Mouse (Mus musculus) retina, embryonic 14.5 days (tissue): ENCODE results near the gene Sgip1.

Experiments used
- DNase-seq: peaks from one replicate; pipeline ENCODE4 v3.0.0-alpha.2; 2015; ENCODE audit warnings: low spot score

Sgip1 gene

DNA sequence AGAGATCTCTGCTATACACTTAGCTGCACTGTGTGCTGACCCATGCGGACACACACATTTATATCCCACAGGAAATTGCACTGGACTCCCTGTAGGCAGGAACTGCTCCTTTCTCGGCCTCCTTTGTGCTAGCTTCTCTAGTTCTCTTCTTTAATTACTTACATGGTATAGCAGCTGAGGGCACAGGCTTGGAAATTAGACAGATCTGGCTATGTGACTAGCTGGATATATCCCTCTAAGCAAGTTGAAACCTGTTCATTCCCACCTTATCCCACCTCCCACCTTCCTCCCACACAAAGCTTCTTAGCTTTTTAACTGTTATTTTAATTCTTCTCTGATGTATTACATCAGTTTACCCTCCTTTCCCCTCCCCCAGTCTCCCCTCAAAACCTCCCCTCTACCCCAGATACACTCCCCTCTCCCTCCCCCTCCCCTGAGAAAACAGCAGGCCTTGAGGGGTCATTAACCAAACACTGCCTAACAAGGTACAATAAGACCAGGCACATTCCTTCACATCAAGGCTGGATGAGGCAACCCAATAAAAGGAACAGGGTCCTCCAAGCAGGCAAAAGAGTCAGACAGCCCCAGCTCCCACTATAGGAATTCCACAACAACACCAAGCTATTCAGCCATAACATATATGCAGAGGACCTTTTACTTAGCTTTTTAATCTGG, 34.6 kb downstream of the Sgip1 start:
- DNase-seq = no peak

DNA sequence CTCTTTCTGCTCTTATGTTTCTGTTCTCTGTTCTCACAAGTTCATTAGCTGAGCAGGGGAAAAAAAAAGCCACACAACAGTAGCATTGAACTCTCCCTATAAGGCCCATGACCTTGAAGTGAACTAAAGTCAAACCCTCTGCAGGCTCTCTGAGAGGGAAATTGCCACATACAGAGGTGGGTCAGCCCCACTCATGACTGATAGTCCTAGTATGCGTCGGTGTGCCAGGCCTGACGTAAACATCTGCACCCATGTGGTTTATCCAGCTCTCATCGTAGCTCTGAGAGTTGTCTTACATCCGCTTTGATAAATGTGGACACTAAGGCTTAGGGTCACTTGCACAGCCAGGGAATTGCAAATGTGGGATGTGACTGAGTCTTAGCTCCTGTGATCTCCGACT, 38.8 kb downstream of the Sgip1 start:
- DNase-seq = no peak

GRCm38 (mm10) chr4:102783063-102783748, 42.1 kb downstream of the Sgip1 start:
- DNase-seq = no peak

- DNase-seq = no peak
These were observed 44.1 kb downstream of the Sgip1 start for GRCm38 (mm10) chr4:102785158-102785557.

DNA sequence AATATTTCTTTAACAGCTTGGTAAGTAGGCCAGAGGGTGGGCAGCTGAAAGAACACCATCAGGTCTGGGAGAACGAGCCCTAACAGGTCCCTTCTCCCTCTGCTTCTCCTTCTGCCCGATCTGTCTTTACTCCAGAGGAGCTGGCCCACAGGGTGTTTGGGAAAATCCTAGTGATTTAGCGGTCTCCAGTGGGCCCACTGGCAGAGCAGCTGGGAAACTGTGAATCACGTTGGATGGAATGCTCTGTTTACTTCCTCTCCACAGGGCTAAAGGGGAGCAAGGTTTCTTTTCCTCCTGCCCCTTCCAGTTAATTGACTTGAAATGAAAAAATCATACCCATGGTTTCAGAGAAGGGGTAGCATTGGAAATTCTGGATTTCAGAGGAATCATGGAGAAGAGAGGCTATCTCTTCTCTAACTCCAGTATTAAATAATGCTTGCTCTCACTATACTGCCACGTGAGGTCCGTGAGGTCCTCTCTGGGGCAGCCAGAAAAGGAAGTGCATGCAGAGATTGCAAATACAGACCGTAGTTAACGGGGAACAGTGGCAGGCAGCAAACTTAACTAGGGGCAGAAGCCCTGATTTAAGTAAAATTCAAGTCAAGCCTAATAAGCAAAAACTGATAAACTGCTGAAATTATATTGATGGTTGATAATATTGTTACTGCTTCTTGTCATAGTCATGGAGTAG, 51.1 kb downstream of the Sgip1 start:
- no peak for DNase-seq

DNA sequence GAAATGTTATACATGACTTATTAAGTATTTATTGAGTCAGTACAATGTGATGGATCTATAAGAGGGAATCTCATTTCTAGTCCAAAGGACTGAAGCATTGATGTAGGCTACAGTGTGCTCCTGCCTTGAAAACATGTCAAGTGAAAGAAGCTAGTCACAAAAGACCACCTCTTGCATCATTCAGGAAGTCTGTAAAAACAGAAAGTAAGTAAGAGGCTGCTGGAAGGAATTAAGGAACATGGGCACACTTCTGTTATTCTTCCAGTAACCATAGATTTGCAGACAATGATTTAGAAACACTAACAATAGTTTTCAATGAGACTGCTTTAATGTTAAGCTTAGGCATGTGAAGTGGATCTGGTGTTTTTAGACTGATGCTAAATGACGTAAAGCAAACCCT, 60.4 kb downstream of the Sgip1 start:
- DNase-seq = no peak

- DNase-seq = no peak
These were observed 60.8 kb downstream of the Sgip1 start for GRCm38 (mm10) chr4:102801936-102802335.

GRCm38 (mm10) chr4:102804611-102805010, 63.5 kb downstream of the Sgip1 start:
- no peak for DNase-seq

- no peak for DNase-seq
These were observed 65.9 kb downstream of the Sgip1 start for GRCm38 (mm10) chr4:102806987-102807386.

GRCm38 (mm10) chr4:102808258-102808657, 67.2 kb downstream of the Sgip1 start:
- DNase-seq = no peak

DNA sequence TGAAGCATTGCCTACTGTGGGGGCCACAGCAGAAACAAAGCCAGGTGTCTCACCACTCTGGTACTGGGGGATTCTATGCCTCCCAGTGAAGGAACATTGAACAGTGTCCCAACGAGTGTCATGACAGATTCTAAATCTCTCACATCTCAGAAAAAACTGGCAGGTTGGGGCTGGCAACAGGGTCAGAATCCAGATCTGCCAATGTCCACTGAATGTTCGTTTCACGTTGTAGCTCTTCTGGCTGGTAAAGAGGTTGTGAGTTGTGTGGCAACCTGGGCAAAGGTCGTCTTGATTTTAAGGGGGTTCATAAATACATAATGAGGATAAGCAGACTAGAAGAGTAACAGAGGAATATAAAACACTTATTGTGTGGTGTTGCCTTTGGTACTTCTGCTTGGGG, 68.2 kb downstream of the Sgip1 start:
- DNase-seq = no peak

- no peak for DNase-seq
These were observed 69.2 kb downstream of the Sgip1 start for GRCm38 (mm10) chr4:102810277-102810676.

- no peak for DNase-seq
These were observed 70.1 kb downstream of the Sgip1 start for GRCm38 (mm10) chr4:102811007-102811805.

- DNase-seq = no peak
These were observed 72.2 kb downstream of the Sgip1 start for GRCm38 (mm10) chr4:102813346-102813745.

- DNase-seq = no peak
These were observed 80.7 kb downstream of the Sgip1 start for GRCm38 (mm10) chr4:102821786-102822185.

DNA sequence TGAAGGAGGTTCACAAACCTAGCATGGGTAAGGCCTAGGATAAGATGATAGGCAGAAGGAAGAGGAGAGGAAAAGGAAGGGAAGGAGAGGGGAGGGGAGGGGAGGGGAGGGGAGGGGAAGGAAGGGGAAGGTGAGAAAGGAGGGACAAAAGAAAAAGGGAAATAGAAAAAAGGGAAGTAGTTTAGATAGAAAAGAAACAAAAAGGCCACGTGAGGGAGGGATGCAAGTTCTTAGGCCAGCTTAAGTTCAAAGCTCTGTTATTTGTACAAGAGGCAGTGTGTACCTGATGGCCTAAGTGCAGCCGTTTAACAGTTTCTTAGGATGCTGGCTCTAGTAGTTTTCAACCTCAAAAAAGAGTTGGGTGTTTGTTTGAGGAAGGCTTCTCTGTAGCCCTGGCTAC, 83.4 kb downstream of the Sgip1 start:
- no peak for DNase-seq

DNA sequence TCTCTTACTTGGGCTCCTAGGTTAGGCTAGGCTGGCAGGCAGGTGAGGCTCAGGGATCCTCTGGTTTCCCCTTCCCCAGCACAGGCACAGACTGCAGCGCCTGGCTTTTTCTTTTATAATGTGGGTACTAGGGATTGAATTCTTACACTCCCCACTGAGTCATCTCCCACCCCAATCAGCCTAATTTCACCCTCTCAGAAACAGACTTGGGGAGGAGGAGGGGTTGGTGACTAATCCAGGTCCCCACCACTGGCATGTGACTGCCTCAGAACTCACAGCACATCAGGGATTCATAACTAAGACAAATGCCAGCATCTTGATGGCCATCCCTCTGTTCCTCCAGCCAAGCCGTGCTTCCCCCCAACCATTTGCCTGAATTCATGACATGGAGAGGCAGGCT, 85.1 kb downstream of the Sgip1 start:
- DNase-seq = no peak

GRCm38 (mm10) chr4:102828518-102828917, 87.4 kb downstream of the Sgip1 start:
- no peak for DNase-seq

DNA sequence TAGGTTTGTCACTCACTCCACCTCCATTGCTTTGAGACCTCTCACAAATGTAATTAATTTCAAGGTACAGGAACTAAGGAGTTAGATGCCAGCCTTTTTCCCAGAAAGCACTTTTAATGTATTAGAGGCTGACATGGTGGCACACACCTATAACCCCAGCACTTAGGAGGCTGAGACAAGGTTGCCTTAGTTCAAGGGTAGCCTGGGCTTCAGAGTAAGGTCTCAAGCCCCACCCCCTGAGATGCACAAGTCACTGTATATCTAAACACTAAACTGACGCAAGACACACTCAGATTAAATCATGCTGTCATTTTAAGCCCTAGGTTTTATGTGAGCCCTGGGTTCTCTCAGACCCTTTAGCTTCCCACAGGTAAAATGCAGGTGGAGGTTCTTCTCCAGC, 92.1 kb downstream of the Sgip1 start:
- no peak for DNase-seq

DNA sequence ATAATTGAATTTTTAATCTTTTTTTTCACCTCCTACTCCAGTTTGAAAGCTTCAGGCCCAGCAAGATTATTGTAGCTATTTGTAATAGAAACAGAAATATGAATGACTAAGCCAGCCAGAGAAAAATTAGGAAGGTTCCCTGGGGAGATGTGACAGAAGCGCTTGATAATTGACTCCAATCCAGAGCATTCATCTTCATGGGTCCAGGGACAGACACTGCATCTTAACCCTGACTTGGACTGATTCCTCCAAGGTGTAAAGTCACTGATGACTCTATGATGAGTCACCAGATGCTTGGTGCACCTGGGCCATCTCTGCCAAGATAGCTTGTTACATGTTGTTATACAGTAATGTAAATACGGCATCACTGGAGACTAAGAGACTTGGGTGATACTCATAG, 92.6 kb downstream of the Sgip1 start:
- no peak for DNase-seq

- no peak for DNase-seq
These were observed 93.6 kb downstream of the Sgip1 start for GRCm38 (mm10) chr4:102834710-102835109.

DNA sequence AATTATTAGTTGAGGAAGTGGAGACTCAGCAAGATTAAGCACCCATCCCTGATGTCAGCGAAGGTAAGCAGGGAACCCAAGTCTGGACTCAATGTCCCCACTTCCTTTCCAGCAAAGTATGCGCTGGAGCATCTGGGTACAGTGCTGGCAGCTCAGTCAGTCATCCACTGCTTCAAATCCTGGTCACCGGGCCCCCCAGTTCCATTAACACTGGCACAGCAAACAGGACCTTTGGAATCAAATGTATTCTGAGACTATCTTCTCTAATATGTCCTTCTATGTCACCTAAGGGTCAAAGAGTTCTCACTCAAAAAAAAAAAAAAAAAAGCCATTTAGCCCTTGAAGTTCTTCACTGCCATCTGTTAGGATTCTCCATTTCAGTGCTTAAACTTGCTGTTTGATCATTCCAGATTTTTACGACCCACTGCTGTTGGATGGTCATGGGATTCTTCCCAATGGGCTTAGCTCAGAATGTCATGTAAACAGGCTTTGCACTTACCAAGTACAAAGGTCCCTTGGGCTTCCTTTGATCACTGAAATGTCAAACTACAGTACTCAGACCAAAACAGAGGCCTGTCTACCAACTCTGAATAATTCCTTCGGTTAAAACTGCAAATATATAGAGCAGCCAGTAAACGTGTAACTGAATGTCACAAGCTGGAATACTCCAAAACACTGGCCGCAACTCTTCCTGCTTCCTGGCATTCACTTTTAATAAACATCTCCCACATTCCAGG, 99.1 kb downstream of the Sgip1 start:
- DNase-seq = no peak
